Mouse (Mus musculus): Measurements from ENCODE around the gene Mtf2. TPM values are rescaled to one million over a fixed set of nuclear protein-coding genes. Genes with fewer than 3 reads are reported as not detected.
"Not testable (repeated sequence)": the region's sequence is repeated elsewhere in the genome, so short reads cannot be mapped to it uniquely, and the experiment has no call there.

Gene Mtf2
- 10 to 100 TPM in 2 of 4 experiments, 1 to 10 TPM in 2; 9.6 to 13.5 (median 10.5) TPM for total RNA-seq (2022)

DNA sequence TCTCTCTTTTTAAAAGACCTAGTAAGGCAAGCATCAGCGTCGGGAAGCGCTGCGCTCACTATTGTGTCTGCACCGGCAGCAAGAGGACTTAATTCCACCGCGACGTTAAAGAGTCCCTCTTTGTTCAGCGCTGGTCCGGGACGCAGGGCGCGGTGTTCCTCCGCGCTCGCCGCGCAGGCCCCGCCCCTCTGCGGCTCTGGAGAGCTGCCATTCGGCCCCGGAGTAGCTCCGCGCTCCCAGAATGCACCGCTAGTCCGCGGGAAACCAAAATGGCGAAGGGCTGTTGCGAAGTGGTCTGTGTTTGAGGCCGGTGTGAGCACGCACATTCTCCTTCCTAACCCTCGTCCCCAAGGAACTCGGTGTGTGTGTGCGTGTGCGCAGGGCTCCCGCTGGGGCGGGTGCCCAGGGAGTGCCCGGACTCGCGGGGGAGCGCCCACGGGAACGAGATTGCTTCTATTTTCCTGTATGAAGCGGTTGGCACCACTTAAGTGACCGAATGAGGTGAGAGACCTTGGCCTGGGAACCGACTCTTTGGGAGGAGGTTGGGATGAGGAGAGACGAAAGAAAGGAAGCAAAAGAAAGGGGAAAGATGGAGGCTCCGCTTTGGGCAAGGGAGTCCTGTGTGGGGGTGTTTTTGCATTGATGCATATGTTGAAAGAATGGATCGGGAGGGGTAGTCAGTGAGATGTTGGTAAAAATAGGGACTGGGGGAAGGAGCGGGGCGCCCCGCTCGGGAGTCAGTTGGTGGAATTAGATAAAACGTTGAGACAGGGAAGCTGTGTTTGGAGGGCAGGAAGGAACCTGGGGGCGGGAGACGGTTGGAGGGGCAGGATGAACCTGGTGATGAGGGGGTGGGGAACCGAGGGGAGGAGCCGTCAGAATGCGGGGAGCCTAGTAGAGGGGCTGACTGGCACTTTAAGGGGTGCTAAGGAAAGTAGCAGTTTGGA lies at the start of gene Mtf2:
Gene Mtf2 (plus strand): TSS at position 210 of the 947 bp plus-strand sequence.
- peak; percentile 95 for DNase-seq (ENCODE audit: low spot score)

DNA sequence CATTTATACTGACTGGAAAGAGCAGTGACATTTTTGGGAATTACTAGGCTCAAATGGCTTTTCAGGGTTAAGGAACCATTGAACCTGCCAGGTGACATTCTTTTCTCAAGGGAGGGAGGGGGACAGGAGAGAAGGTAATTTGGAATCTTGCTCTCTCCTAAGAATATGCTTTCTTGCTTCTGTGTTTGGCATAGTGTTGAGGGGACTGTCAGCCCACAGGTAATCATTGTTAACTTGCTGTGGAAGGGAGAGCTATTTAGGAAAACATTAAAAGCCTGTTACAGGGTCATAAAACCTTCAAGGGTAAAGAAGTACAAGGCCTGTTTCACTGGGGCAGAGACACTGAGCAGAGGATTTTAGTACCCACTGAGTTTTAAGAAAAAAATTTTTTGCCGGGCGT lies 48.2 kb upstream of the Mtf2 start:
- DNase-seq (ENCODE audit: low spot score) = no peak

DNA sequence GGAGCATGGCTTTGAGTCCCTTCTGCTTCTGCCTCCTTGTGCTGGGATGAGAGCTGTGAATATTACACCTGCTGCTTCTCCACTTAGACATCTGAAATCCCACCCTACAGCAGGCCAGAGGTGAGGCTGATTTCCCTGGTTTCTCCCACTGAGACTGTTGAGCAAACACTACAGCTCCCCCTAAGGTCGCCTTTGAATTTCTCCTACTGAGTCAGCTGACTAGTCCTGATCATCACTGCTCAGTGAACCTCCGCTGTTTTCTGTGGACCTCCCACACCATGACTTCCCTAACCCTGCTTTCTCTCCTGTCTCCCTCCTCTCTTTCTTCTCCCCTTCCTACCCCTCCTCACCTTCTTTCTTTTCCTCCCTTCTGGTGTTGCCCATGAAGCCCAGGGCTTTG lies 46.1 kb upstream of the Mtf2 start:
- DNase-seq (ENCODE audit: low spot score) = no peak

DNA sequence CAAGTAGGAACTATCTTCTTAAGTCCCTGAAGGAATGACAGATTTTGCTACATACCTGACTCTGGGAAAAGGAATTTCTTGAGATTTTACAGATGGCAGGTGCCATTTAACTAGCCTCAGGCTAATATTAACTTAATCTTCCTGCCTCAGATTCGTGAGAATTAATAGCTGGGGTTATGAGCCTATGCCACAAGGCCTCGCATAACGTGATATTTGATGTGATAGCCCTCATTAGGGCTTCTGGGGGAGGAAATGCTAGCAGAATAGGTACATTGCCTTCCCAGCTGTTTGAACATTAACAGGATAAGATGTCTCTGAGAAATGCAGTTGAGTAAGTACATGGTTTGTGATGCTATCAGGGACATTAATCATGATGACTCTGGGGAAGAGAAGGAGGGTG lies 44.1 kb upstream of the Mtf2 start:
- no peak for DNase-seq (ENCODE audit: low spot score)

DNA sequence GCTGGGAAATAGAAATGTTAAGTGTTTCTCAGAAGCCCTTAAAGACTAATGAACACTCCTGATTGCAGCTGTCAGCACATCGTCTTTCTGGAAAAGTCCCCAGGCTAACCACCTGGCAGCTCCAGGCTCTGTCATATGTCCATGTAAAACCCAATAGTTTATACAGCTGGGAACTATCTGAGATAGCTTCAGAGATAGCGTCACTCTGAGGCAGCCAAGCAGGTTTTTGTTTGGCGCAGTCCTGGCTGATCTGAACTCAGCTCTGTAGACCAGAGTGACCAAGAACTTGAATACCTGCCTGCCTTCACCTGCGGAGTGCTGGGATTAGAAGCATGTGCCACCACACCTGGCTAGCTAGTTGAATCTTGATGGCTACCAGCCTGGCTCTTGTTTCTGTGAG lies 37.2 kb upstream of the Mtf2 start:
- DNase-seq (ENCODE audit: low spot score) = no peak

DNA sequence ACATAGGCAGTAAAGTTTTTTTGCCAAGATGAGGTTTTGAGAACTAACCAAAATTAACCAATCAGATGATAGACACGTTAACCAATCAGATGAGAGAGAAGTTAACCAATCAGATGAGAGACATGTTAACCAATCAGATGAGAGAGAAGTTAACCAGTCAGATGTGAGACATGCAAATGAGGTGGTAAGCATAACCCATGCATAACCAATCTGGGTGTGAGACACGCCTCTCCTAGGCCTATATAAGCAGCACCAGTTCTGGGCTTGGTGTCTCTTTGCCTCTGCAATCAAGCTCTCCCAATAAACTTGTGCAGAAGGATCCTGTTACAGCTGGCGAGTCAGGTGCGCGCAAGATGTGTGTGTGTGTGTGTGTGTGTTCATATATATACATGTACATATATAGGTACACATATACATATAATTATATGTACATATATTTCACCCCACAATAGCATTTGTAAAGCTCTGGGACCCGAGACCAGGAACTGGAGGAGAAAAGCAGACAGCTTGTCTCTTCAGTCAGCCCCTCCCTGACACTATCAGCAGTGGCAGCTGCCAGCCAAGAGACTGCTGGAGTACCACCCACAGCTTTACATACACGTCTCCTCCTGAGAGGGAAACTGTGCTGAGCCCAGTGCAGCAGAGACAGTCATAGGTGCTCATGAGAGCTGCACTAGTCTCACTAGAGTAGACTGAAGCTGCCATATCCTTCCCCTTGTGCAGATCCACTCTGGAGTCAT lies 36.5 kb upstream of the Mtf2 start:
- DNase-seq (ENCODE audit: low spot score) = not testable (repeated sequence)

DNA sequence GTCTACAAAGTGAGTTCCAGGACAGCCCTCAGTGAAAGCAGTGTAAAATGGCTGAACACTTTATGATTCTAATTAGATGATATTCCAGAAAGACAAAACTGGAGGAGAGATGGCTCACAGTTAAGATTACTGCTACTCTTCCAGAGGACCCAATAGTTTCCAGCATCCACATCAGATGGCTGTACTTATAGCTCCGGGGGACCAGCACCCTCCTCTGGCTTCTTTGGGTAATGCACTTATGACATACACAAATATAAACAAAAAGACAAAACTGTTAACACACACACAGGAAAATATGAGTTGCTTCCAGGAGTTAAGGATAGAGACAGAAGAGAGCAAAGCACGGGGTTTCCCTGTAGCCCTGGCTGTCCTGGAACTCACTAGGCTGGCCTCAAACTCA lies 35.5 kb upstream of the Mtf2 start:
- no peak for DNase-seq (ENCODE audit: low spot score)

DNA sequence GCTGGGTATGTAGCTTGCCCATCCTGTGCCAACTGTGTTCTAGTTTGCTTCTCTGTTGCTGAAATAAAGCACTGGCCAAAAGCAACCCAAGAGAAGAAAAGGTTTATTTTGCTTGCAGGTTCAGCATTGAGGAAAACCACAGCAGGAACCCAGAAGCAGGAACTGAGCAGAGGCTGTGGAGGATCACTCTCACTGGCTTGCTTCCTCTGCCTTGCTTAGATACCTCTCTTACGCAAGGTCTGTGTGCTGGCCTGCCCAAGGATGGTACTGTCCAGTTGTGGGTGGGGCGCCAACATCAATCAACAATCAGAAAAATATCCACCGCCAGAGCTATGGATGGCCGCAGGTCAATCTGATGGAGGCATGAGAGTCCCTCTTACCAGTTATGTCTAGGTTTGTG lies 34.2 kb upstream of the Mtf2 start:
- no peak for DNase-seq (ENCODE audit: low spot score)

DNA sequence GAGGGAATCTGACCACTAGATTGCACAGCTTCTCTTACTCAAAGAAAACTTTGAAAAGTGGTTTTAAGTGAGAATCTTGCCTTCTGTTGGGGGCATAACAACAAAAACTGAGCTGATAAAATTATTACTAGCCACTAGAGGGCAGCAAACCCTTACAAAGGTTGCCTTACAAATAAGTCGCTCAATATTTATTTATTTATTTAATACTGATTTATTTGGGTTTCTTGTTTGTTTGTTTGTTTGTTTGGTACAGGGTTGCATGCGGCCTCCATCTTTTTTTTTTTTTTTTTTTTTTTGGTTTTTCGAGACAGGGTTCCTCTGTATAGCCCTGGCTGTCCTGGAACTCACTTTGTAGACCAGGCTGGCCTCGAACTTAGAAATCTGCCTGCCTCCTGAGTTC lies 31.3 kb upstream of the Mtf2 start:
- DNase-seq (ENCODE audit: low spot score) = peak; percentile 59

DNA sequence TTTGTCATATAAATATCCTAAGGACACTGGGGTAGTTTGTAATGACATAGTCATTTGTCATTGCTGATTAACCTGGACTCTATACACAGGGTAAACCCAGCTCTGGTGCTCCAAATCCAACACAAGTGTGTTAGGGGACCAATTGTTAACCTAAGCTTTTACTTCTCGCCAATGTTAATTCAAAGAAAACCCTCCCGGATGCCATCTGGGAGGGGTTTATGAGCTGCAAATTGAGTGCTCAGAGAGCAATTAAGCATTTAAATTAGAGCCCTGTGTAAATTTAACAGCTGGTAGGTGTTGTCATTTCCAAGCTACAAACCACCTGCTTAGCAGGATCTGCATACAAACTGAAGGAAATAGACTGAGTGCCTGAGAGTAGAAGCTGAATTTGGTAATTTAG lies 30.0 kb upstream of the Mtf2 start:
- DNase-seq (ENCODE audit: low spot score) = no peak

DNA sequence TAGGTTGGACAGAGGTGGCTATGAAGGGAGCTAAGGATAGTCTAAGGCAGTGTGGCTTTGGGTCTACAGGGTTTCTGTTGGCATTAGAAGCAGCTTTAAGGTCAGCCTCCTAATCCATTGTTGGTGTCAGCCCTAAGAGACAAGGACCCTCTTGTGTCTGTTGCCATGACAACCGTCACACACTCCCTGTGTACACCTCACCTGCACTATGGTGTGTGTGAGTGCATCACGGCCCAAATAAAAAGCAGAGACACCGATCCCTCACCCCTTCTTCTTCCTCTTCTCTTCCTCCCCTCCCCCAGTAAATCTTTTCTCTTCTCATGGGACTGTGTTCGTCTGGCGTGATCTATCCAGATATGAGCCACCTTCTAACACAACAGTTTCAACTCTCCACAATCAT lies 23.4 kb upstream of the Mtf2 start:
- DNase-seq (ENCODE audit: low spot score) = no peak

DNA sequence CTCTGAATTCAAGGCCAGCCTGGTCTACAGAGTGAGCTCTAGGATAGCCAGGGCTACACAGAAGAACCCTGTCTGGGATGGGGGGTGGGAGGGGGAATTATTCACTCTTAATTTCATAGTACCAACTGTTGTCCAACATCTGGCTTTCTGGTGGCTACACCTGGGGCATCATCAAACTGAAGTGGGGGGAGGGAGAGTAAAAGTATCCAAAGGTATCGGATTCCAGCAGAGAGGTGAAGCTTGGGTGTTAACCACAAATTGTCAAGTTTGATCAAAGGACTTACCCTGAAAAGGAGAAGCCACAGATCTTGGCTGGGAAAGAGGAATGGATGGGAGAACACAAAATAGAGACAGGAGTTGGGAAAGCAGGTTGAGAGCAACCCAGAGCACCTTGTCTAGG lies 21.6 kb upstream of the Mtf2 start:
- DNase-seq (ENCODE audit: low spot score) = no peak

DNA sequence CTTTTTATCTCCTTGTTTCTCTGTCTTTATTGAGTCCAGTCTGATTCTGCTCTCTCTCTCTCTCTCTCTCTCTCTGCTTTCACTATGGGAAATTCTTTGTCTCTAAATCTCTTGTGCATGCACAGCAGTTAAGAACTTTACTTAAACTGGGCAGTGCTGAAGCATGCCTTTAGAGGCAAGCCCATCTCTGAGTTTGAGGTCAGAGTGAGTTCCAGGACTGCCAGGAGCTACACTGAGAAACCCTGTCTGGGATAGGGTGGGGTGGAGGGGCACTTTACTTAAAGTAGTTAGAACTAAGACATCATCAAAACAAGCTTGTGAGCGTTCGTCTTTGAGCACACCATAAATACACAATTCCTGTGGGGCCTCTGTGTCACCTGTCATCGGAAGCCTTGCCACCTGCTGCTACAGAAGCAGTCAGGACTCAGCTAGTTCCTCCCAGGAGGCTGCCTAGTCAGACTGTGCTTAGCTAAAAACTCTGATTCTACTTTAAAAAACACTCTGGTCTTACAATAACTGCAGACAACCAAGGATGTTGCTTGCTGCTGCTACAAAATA lies 15.7 kb upstream of the Mtf2 start:
- DNase-seq (ENCODE audit: low spot score) = no peak

DNA sequence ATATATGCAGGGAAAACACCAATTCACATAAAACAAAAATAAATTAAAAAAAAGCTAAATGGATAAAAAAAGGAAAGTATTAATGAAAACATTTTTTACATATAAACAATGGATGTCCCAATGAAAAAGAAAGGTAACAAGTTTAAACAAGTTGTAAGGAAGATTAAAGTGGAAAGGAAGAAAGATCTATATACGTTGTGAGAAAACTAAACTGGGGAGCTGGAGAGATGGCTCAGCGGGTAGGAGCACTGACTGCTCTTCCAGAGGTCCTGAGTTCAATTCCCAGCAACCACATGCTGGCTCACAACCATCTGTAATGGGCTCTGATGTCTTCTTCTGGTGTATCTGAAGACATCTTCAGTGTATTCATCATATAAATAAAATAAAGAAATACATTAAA lies 14.4 kb upstream of the Mtf2 start:
- DNase-seq (ENCODE audit: low spot score) = no peak

DNA sequence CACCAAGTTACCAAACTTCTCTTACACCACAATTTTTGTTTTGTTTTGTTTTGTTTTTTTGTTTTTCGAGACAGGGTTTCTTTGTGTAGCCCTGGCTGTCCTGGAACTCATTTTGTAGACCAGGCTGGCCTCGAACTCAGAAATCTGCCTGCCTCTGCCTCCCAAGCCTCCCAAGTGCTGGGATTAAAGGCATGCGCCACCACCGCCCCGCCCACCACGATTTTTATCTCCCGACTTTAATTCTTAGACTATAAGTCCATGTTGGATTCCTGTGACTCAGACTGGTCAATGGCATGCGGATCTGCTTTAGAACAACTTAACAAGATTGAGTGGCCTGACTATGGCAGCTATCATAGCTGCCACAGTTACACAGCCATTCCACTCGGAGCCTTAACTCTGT lies 13.7 kb upstream of the Mtf2 start:
- not testable (repeated sequence) for DNase-seq (ENCODE audit: low spot score)

DNA sequence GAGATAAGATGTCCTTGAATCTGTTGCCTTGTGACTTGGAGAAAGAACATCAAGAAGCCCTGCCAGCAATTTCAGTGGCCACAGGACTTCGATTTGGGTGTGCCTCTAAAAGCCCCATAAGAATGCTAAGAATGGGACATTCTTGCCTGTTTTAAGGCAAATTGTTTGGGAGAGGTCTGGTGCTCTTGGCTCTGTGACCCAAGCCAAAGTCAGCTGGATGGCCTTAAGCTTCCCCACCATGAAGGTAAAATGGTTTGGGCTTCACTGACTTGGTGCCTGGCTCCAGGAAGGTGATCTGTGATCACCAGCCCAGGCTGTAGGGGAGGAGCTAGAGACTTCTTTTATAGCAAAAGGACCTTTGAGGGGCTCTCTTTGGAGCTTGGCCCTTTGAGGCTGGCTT lies 13.3 kb upstream of the Mtf2 start:
- no peak for DNase-seq (ENCODE audit: low spot score)

DNA sequence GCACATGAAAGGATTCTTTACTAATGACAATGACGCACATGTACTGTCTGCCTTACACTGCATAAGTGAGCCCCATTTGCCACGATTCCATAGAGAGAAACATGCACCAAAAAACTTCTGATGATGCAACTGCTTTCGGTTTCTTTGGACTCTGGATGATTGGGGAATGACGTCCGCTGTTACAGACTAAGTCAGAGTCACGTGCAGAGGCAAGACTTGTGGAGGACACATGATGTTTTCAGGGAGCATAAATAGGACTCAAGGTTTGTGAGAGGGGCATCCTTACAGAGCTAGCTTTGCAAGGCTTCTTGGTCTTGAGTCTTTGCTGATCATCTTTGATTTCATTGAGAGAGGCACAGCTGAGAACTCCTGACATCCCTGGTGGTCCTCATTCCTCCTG lies 11.9 kb upstream of the Mtf2 start:
- DNase-seq (ENCODE audit: low spot score) = no peak

DNA sequence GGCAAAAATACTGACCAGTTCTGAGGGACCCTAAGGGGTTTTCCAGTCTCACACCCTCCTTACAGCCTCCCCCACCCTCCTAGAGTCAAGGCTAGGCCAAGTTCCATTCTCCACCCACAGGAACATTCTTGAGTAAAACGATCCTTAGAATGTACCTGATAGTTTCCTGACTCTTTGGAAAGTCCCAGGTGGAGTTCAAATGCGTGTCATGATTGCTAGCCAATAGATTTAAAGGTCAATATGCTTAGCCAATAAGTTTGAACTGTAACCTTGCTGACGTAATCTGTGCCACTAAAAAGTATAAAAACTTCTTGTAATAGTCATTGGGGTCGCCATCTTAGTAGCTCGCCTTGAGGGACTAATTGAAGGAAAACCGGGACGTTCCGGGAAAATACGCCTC lies 5.1 kb upstream of the Mtf2 start:
- DNase-seq (ENCODE audit: low spot score) = no peak

DNA sequence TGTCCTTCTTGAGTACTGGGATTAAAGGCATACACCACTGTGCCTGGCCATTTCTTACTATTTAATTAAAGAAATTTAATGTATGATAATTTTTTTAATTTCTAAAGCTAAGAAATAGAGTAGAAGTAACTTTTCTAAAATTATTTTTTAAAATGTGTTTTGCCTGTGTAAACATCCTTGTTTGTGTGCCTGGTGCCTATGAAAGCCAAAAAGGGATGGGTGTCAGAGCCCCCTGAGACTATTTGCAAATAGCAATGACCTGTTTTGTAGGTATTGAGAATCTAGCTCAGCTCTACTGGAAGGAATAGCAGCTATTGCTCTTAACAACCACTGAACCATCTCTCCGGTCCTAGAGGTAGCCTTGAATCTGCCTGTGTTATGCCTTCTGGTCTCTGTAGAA lies 6.8 kb downstream of the Mtf2 start:
- no peak for DNase-seq (ENCODE audit: low spot score)

DNA sequence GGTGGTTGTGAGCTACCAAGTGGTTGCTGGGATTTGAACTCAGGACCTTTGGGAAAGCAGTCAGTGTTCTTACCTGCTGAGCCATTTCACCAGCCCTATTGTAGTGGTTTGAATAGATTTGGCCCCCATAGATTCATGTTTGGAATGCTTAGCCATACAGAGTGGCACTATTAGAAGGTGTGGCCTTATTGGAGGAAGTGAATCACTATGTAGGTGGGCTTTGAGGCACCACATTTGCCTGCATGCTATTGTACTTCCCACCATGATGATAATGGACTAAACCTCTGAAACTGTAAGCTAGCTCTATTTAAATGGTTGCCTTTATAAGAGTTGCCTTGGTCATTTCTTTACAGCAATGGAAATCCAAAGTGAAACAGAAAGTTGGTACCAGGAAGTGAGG lies 10.8 kb downstream of the Mtf2 start:
- DNase-seq (ENCODE audit: low spot score) = no peak

DNA sequence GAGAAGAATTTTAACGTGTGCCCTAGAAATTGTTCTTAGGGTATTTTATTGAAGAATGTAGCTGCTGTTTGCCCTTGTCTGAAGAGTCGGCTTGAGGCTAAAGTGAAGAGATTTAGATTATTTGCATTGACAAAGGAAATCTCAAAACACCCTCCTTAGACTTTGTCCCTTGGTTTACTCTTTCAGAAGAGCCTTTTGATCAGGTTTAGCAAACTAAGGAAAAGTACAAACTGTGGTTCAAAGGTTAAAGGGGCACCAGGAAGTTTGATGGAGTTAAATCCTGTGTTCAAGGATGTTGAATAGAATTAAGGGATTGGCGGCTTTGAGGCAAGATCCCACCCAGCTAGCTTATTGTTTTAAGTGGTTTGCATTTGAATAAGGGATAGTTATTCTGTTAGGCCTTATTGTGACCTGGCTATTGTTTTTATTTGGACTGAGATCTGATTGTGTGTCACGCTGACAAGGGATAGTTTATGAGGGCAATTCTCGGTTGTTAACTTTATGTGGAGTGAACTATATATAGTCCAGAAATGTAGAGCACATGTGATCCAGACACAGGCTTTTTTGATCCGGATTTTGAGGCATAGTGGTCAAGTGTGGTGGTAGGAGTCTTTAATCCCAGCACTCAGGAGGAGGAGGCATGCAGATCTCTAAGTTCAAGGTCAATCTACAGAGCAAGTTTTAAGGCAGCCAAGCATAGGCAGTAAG lies 11.5 kb downstream of the Mtf2 start:
- DNase-seq (ENCODE audit: low spot score) = no peak

DNA sequence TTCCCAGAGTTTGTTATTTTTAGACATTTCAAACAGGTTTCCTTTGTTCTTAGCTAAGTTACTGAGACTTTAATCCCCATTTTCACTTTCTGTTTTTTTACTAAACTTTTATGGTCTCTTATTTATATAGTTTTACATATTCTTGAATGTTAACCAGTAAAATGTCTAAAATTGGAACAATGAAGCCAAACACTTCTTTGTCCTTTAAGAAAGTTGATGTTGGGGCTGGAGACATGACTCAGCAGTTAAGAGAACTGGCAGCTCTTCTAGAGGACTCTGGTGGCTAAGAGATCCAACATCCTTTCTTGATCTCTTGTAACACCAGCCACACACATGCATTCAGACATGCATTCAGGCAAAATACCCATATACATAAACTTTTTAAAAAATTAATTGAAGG lies 14.1 kb downstream of the Mtf2 start:
- peak; percentile 28 for DNase-seq (ENCODE audit: low spot score)
